Mouse (Mus musculus): ENCODE results near the gene Gm45713. TPM values are rescaled to one million over a fixed set of nuclear protein-coding genes. Genes with fewer than 3 reads are reported as not detected.

Gm45713 gene
- polyA plus RNA-seq, 1 experiment from 2014 or later: not detected

MicroRNA genes within 50 kb of the gene (microRNA counts, 519-probe panel; counts per million panel counts)
- microRNA mmu-miR-150: 3,426 counts per million, percentile 69 among the panel's probes with 10 or more counts

Small RNA genes lying within 50 kb of the gene (microRNA-seq; reads per million reads assigned to microRNA genes)
- 29.1 reads per million, percentile 39 among the genes with 10 or more reads in this experiment for gene Mir150
- gene Mir5121: 7.2 reads per million, percentile 23 among the genes with 10 or more reads in this experiment
- not detected for gene Mir7055

Other genes with a start within 250 kb of the Gm45713 start
- gene Med25, start 243.5 kb downstream of the Gm45713 start, polyA plus RNA-seq (2015; fragmentation: Nextera tagmentation; extraction: Ambion mirVana): 151 and 162 TPM in 2 replicates
- gene Fuz, start 240.2 kb downstream of the Gm45713 start, polyA plus RNA-seq (2015; fragmentation: Nextera tagmentation; extraction: Ambion mirVana): 24.2 and 26.9 TPM in 2 replicates
- gene Ap2a1, start 206.7 kb downstream of the Gm45713 start, polyA plus RNA-seq (2015; fragmentation: Nextera tagmentation; extraction: Ambion mirVana): 98.1 and 98.6 TPM in 2 replicates
- 0.17 TPM in 1 of 2 replicates, not detected in the other for gene Tsks, start 193.0 kb downstream of the Gm45713 start, polyA plus RNA-seq (2015; fragmentation: Nextera tagmentation; extraction: Ambion mirVana)
- gene Cpt1c, start 161.4 kb downstream of the Gm45713 start, polyA plus RNA-seq (2015; fragmentation: Nextera tagmentation; extraction: Ambion mirVana): 47.0 and 56.0 TPM in 2 replicates
- gene Prmt1, start 149.7 kb downstream of the Gm45713 start, polyA plus RNA-seq (2015; fragmentation: Nextera tagmentation; extraction: Ambion mirVana): 784 and 789 TPM in 2 replicates
- 63.0 and 70.7 TPM in 2 replicates for gene Irf3, start 138.6 kb downstream of the Gm45713 start, polyA plus RNA-seq (2015; fragmentation: Nextera tagmentation; extraction: Ambion mirVana)
- gene Bcl2l12, start 137.5 kb downstream of the Gm45713 start, polyA plus RNA-seq (2015; fragmentation: Nextera tagmentation; extraction: Ambion mirVana): 21.3 and 21.6 TPM in 2 replicates
- 38.1 and 47.7 TPM in 2 replicates for gene Scaf1, start 119.9 kb downstream of the Gm45713 start, polyA plus RNA-seq (2015; fragmentation: Nextera tagmentation; extraction: Ambion mirVana)
- 8.4 and 9.6 TPM in 2 replicates for gene Rras, start 118.3 kb downstream of the Gm45713 start, polyA plus RNA-seq (2015; fragmentation: Nextera tagmentation; extraction: Ambion mirVana)
- 14.0 and 17.0 TPM in 2 replicates for gene Prr12, start 83.3 kb downstream of the Gm45713 start, polyA plus RNA-seq (2015; fragmentation: Nextera tagmentation; extraction: Ambion mirVana)
- gene Nosip, start 73.8 kb downstream of the Gm45713 start, polyA plus RNA-seq (2015; fragmentation: Nextera tagmentation; extraction: Ambion mirVana): 56.5 and 61.8 TPM in 2 replicates
- 13.2 and 14.5 TPM in 2 replicates for gene Prrg2, start 73.6 kb downstream of the Gm45713 start, polyA plus RNA-seq (2015; fragmentation: Nextera tagmentation; extraction: Ambion mirVana)
- gene Rcn3, start 44.0 kb downstream of the Gm45713 start, polyA plus RNA-seq (2015; fragmentation: Nextera tagmentation; extraction: Ambion mirVana): 57.7 and 69.8 TPM in 2 replicates
- 17.6 and 18.4 TPM in 2 replicates for gene Fcgrt, start 32.4 kb downstream of the Gm45713 start, polyA plus RNA-seq (2015; fragmentation: Nextera tagmentation; extraction: Ambion mirVana)
- 1,074 TPM in 2 replicates for gene Rps11, start 11.8 kb downstream of the Gm45713 start, polyA plus RNA-seq (2015; fragmentation: Nextera tagmentation; extraction: Ambion mirVana)
- gene Rpl13a, start 7.5 kb downstream of the Gm45713 start, polyA plus RNA-seq (2015; fragmentation: Nextera tagmentation; extraction: Ambion mirVana): 838 and 877 TPM in 2 replicates
- gene Flt3l, start 201 bp upstream of the Gm45713 start, polyA plus RNA-seq (2015; fragmentation: Nextera tagmentation; extraction: Ambion mirVana): 0.82 and 1.3 TPM in 2 replicates
- 93.0 and 96.0 TPM in 2 replicates for gene Pih1d1, start 18.1 kb upstream of the Gm45713 start, polyA plus RNA-seq (2015; fragmentation: Nextera tagmentation; extraction: Ambion mirVana)
- gene Aldh16a1, start 18.4 kb upstream of the Gm45713 start, polyA plus RNA-seq (2015; fragmentation: Nextera tagmentation; extraction: Ambion mirVana): 24.7 and 27.2 TPM in 2 replicates
- gene Slc17a7, start 27.7 kb upstream of the Gm45713 start, polyA plus RNA-seq (2015; fragmentation: Nextera tagmentation; extraction: Ambion mirVana): 0.34 and 1.8 TPM in 2 replicates
- not detected in 2 replicates for gene Gfy, start 43.3 kb upstream of the Gm45713 start, polyA plus RNA-seq (2015; fragmentation: Nextera tagmentation; extraction: Ambion mirVana)
- gene Pth2, start 44.8 kb upstream of the Gm45713 start, polyA plus RNA-seq (2015; fragmentation: Nextera tagmentation; extraction: Ambion mirVana): 1.8 and 2.1 TPM in 2 replicates
- 0.59 and 0.97 TPM in 2 replicates for gene Ccdc155, start 68.7 kb upstream of the Gm45713 start, polyA plus RNA-seq (2015; fragmentation: Nextera tagmentation; extraction: Ambion mirVana)
- 1.5 and 1.6 TPM in 2 replicates for gene Dkkl1, start 75.9 kb upstream of the Gm45713 start, polyA plus RNA-seq (2015; fragmentation: Nextera tagmentation; extraction: Ambion mirVana)
- 112 and 124 TPM in 2 replicates for gene Tead2, start 79.5 kb upstream of the Gm45713 start, polyA plus RNA-seq (2015; fragmentation: Nextera tagmentation; extraction: Ambion mirVana)
- gene Cd37, start 102.9 kb upstream of the Gm45713 start, polyA plus RNA-seq (2015; fragmentation: Nextera tagmentation; extraction: Ambion mirVana): 0.84 and 1.5 TPM in 2 replicates
- gene Slc6a16, start 104.9 kb upstream of the Gm45713 start, polyA plus RNA-seq (2015; fragmentation: Nextera tagmentation; extraction: Ambion mirVana): 0.24 and 0.28 TPM in 2 replicates
- gene Slc6a21, start 141.3 kb upstream of the Gm45713 start, polyA plus RNA-seq (2015; fragmentation: Nextera tagmentation; extraction: Ambion mirVana): not detected in 2 replicates
- gene Trpm4, start 197.5 kb upstream of the Gm45713 start, polyA plus RNA-seq (2015; fragmentation: Nextera tagmentation; extraction: Ambion mirVana): 7.3 and 10.8 TPM in 2 replicates
- 0.10 and 0.26 TPM in 2 replicates for gene Hrc, start 199.1 kb upstream of the Gm45713 start, polyA plus RNA-seq (2015; fragmentation: Nextera tagmentation; extraction: Ambion mirVana)
- gene Ppfia3, start 230.8 kb upstream of the Gm45713 start, polyA plus RNA-seq (2015; fragmentation: Nextera tagmentation; extraction: Ambion mirVana): 17.2 and 19.8 TPM in 2 replicates
- gene Lin7b, start 234.4 kb upstream of the Gm45713 start, polyA plus RNA-seq (2015; fragmentation: Nextera tagmentation; extraction: Ambion mirVana): 7.1 and 7.9 TPM in 2 replicates